17 mouse cellular contexts compared by ENCODE assay signal in the genomic region with DNA sequence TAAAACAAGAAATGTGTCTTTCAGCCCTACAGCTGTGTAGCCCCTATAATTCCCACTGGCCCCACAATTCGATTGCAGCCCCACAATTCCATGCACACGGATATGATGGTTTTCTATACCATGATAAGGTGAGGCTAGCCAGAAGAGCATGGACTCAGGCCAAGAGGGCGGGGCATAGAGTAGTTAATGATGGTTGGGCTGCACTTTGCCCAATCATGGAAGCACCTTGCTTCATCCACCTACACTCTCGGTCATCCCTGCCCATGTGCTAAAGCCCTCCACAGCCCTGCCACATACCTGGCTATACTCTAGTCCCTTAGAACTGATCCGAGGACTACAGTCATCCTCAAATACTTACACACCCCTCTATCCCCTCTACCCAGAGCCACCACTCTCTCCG.
DNase-seq lines count a peak whose midpoint lies in the region; ATAC-seq and TF ChIP-seq lines count a peak whose summit lies in the region.
"Had no signal": no experiment of that assay in that cellular context is flagged by ENCODE, and none has a peak within 500 bp of the region (broad histone marks: within the 10 kb centered on the region; RNA-seq: fewer than 3 reads in every experiment).

No protein-coding gene starts in this region.

- WGBS in heart, embryonic 11.5 days (ENCODE audit: insufficient replicate concordance), result 66% methylated on average over 6 of the region's 6 CpGs
- 71% methylated on average over 6 of the region's 6 CpGs for WGBS in limb, embryonic 15.5 days
- 89% methylated on average over 6 of the region's 6 CpGs for WGBS in limb, embryonic 10.5 days
- WGBS in thymus, adult 2 months, result 93% methylated on average over 6 of the region's 6 CpGs
- WGBS in forebrain, embryonic 10.5 days, result 81% methylated on average over 6 of the region's 6 CpGs

- no peak overlapping the region for H3K4me2 ChIP-seq in heart, embryonic 11.5 days
- H3K4me2 ChIP-seq in limb, embryonic 15.5 days, result no peak overlapping the region
- H3K4me2 ChIP-seq: embryonic facial prominence, embryonic 15.5 days; forebrain, embryonic 13.5 days had no signal

- no peak overlapping the region for H3K9ac ChIP-seq in heart, embryonic 11.5 days (ENCODE audit: low read depth, low read length)
- H3K9ac ChIP-seq in limb, embryonic 15.5 days, result no peak overlapping the region
- H3K9ac ChIP-seq in MEL (ENCODE audit: control insufficient read depth, low read depth, low read length, poor library complexity, severe bottlenecking), result no peak overlapping the region
- H3K9ac ChIP-seq: embryonic facial prominence, embryonic 15.5 days; forebrain, embryonic 13.5 days had no signal

- TF ChIP-seq POLR2A in MEL (IDR thresholded peaks at IDR 0.05; ENCODE audit: control insufficient read depth in 1 of 2, insufficient read depth in 1 of 2, low read depth in 1 of 2, low read length in 2 of 2, poor library complexity in 1 of 2), result no peak
- TF ChIP-seq POLR2A in thymus, adult 2 months (IDR thresholded peaks at IDR 0.05; ENCODE audit: control insufficient read depth, extremely low read depth, insufficient read depth, low read length, poor library complexity), result no peak

- no peak for ATAC-seq in heart, embryonic 11.5 days (replicated peaks; ENCODE audit: insufficient number of reproducible peaks, low FRiP score, low TSS enrichment)
- no peak for ATAC-seq in limb, embryonic 15.5 days (ENCODE audit: insufficient number of reproducible peaks, low FRiP score, low TSS enrichment, low read depth)
- peak; percentile 51; the same call in 1 of the 2 replicates for ATAC-seq in megakaryocyte-erythroid progenitor cell, adult 5-6 weeks (replicated peaks; ENCODE audit: low FRiP score, low TSS enrichment, poor library complexity, severe bottlenecking)
- ATAC-seq: forebrain, embryonic 13.5 days; hindbrain, embryonic 16.5 days had no signal

- H3K27me3 ChIP-seq in heart, embryonic 11.5 days (ENCODE audit: control insufficient read depth, insufficient read depth, low read length), result no peaks in the 10 kb centered on the region
- H3K27me3 ChIP-seq in limb, embryonic 15.5 days, result no peaks in the 10 kb centered on the region
- no peaks in the 10 kb centered on the region for H3K27me3 ChIP-seq in limb, embryonic 10.5 days (ENCODE audit: low read depth, poor library complexity, severe bottlenecking)
- H3K27me3 ChIP-seq in MEL (ENCODE audit: control insufficient read depth in 1 of 2, insufficient read depth in 2 of 2, low read length in 2 of 2), result no peaks in the 10 kb centered on the region
- H3K27me3 ChIP-seq in thymus, adult 2 months (ENCODE audit: control insufficient read depth, insufficient read depth, low read length), result no peaks in the 10 kb centered on the region
- no peaks in the 10 kb centered on the region for H3K27me3 ChIP-seq in forebrain, embryonic 10.5 days (ENCODE audit: poor library complexity, severe bottlenecking)
- H3K27me3 ChIP-seq: embryonic facial prominence, embryonic 15.5 days; forebrain, embryonic 13.5 days had no signal

- peaks cover 17% of the 10 kb centered on the region; the same call in 1 of the 2 replicates for H3K4me1 ChIP-seq in heart, embryonic 11.5 days (ENCODE audit: control insufficient read depth, insufficient read depth, low read length)
- H3K4me1 ChIP-seq in limb, embryonic 15.5 days, result peaks cover 16% of the 10 kb centered on the region
- peaks cover 25% of the 10 kb centered on the region for H3K4me1 ChIP-seq in limb, embryonic 10.5 days
- peaks cover 0 to 11% of the 10 kb centered on the region in 2 experiments; a peak in 2 of 4 replicates for H3K4me1 ChIP-seq in MEL (ENCODE audit: control insufficient read depth in 1 of 2, insufficient read depth in 2 of 2, low read length in 2 of 2)
- H3K4me1 ChIP-seq in thymus, adult 2 months (replicated peaks; ENCODE audit: control insufficient read depth, insufficient read depth, low read length), result peaks cover 13% of the 10 kb centered on the region
- peaks cover 4% of the 10 kb centered on the region; the same call in 1 of the 2 replicates for H3K4me1 ChIP-seq in forebrain, embryonic 10.5 days
- H3K4me1 ChIP-seq: midbrain, embryonic 10.5 days had no signal

- H3K79me2 ChIP-seq in MEL (ENCODE audit: control insufficient read depth, insufficient read depth, low read length, poor library complexity), result no peaks in the 10 kb centered on the region

- TF ChIP-seq RAD21 in MEL (IDR thresholded peaks at IDR 0.05; ENCODE audit: low read depth, low read length), result no peak

- TF ChIP-seq EP300 in MEL (IDR thresholded peaks at IDR 0.05; ENCODE audit: low read depth in 1 of 2, low read length in 2 of 2), result no peak

- H3K4me3 ChIP-seq in heart, embryonic 11.5 days (ENCODE audit: low read depth, low read length), result no peak overlapping the region
- no peak overlapping the region for H3K4me3 ChIP-seq in limb, embryonic 15.5 days
- no peak overlapping the region for H3K4me3 ChIP-seq in limb, embryonic 10.5 days
- H3K4me3 ChIP-seq in MEL (ENCODE audit: control insufficient read depth in 1 of 2, insufficient read depth in 1 of 2, low read depth in 2 of 2, low read length in 2 of 2), result no peak overlapping the region
- no peak overlapping the region for H3K4me3 ChIP-seq in thymus, adult 2 months (ENCODE audit: control insufficient read depth, insufficient read depth, low read length)
- H3K4me3 ChIP-seq in forebrain, embryonic 10.5 days, result no peak overlapping the region
- H3K4me3 ChIP-seq: embryonic facial prominence, embryonic 15.5 days; forebrain, embryonic 13.5 days; midbrain, embryonic 10.5 days had no signal

- DNase-seq in heart, adult 11 months, result no peak
- no peak for DNase-seq in limb, embryonic 10.5 days (ENCODE audit: low spot score)
- DNase-seq in MEL (ENCODE audit: low read depth, low spot score), result peak; percentile 46
- DNase-seq in thymus, adult 2 months, result no peak
- DNase-seq in forebrain, embryonic 10.5 days (ENCODE audit: extremely low spot score, low spot score), result no peak
- DNase-seq: adrenal gland, postnatal 36 days; cerebellum, adult 9-10 months; kidney, adult 9 months; retina, postnatal 1 day; thymus, postnatal 36 days had no signal

- no peaks in the 10 kb centered on the region for H3K36me3 ChIP-seq in heart, embryonic 11.5 days (ENCODE audit: control insufficient read depth, insufficient read depth, low read length)
- peaks cover 6% of the 10 kb centered on the region for H3K36me3 ChIP-seq in limb, embryonic 15.5 days
- peaks cover 37% of the 10 kb centered on the region for H3K36me3 ChIP-seq in limb, embryonic 10.5 days
- H3K36me3 ChIP-seq in MEL (ENCODE audit: control insufficient read depth in 1 of 2, insufficient read depth in 2 of 2, low read length in 2 of 2), result no peaks in the 10 kb centered on the region; a peak in 1 of 4 replicates
- peaks cover 11% of the 10 kb centered on the region; the same call in 1 of the 2 replicates for H3K36me3 ChIP-seq in thymus, adult 2 months (ENCODE audit: control insufficient read depth, insufficient read depth, low read length)
- H3K36me3 ChIP-seq in forebrain, embryonic 10.5 days (replicated peaks), result peaks cover 41% of the 10 kb centered on the region

- TF ChIP-seq CTCF in MEL (IDR thresholded peaks at IDR 0.05 in 2 of 3, conservative IDR thresholded peaks at IDR 0.05 in 1 of 3; ENCODE audit: control insufficient read depth in 1 of 3, insufficient read depth in 1 of 3, low read depth in 2 of 3, low read length in 3 of 3, poor library complexity in 1 of 3, severe bottlenecking in 1 of 3), result no peak
- TF ChIP-seq CTCF in thymus, adult 2 months (IDR thresholded peaks at IDR 0.05; ENCODE audit: borderline replicate concordance, control insufficient read depth, extremely low read depth, insufficient read depth, low read length, poor library complexity), result no peak

- H3K27ac ChIP-seq in heart, embryonic 11.5 days (ENCODE audit: low read depth, low read length), result peak overlapping the region; percentile 46
- H3K27ac ChIP-seq in limb, embryonic 15.5 days, result 0 out of 2 replicates have a peak overlapping the region, but pooled peaks have one; percentile 30
- H3K27ac ChIP-seq in limb, embryonic 10.5 days, result no peak overlapping the region
- H3K27ac ChIP-seq in MEL (ENCODE audit: control insufficient read depth, low read depth, low read length), result no peak overlapping the region
- no peak overlapping the region for H3K27ac ChIP-seq in thymus, adult 2 months (ENCODE audit: control insufficient read depth, insufficient read depth, low read length)
- H3K27ac ChIP-seq in forebrain, embryonic 10.5 days, result no peak overlapping the region
- H3K27ac ChIP-seq: embryonic facial prominence, embryonic 15.5 days; forebrain, embryonic 13.5 days; midbrain, embryonic 10.5 days had no signal

- no peaks in the 10 kb centered on the region for H3K9me3 ChIP-seq in heart, embryonic 11.5 days (replicated peaks; ENCODE audit: control insufficient read depth, low read length)
- H3K9me3 ChIP-seq in limb, embryonic 15.5 days, result no peaks in the 10 kb centered on the region
- no peaks in the 10 kb centered on the region for H3K9me3 ChIP-seq in limb, embryonic 10.5 days (replicated peaks)
- no peaks in the 10 kb centered on the region for H3K9me3 ChIP-seq in MEL (replicated peaks; ENCODE audit: insufficient read depth, low read length)
- H3K9me3 ChIP-seq in forebrain, embryonic 10.5 days, result no peaks in the 10 kb centered on the region
- H3K9me3 ChIP-seq: embryonic facial prominence, embryonic 15.5 days; forebrain, embryonic 13.5 days; midbrain, embryonic 10.5 days had no signal

TF ChIP-seq in MEL, 35 proteins besides CTCF, POLR2A, EP300 and RAD21:
- no peak for TF ChIP-seq UBTF (IDR thresholded peaks at IDR 0.05; ENCODE audit: borderline replicate concordance, insufficient read depth, low read depth, low read length)

Comparison
In these comparisons a context has a peak if more than half of its experiments do, and no peak if none do; other contexts are left out.
1. H3K27ac ChIP-seq: peak in heart, embryonic 11.5 days (single experiment) and limb, embryonic 15.5 days (single experiment); none in limb, embryonic 10.5 days (single experiment), MEL (single experiment), thymus, adult 2 months (single experiment) and forebrain, embryonic 10.5 days (single experiment).